ENCODE assay signal across 8 mouse cellular contexts in genomic region chr14:118473831-118474193, GRCm38 (mm10).
DNase-seq lines count a peak whose midpoint lies in the region; ATAC-seq and TF ChIP-seq lines count a peak whose summit lies in the region.

No protein-coding gene starts in this region.

- peak overlapping the region; percentile 49 for H3K4me3 ChIP-seq in heart, postnatal 0 days (ENCODE audit: low read depth, low read length)
- peak overlapping the region; percentile 63 for H3K4me3 ChIP-seq in midbrain, embryonic 16.5 days (ENCODE audit: low read depth, low read length)

- no peaks in the 10 kb centered on the region for H3K36me3 ChIP-seq in heart, postnatal 0 days (replicated peaks; ENCODE audit: control insufficient read depth, insufficient read depth, low read length)
- no peaks in the 10 kb centered on the region for H3K36me3 ChIP-seq in midbrain, embryonic 16.5 days (ENCODE audit: control insufficient read depth, insufficient read depth, low read length)

- no peak for TF ChIP-seq CTCF in heart, postnatal 0 days (IDR thresholded peaks at IDR 0.05; ENCODE audit: low read depth)

- no peak overlapping the region for H3K9ac ChIP-seq in heart, postnatal 0 days (replicated peaks; ENCODE audit: low read depth, low read length)
- peak overlapping the region; percentile 66 for H3K9ac ChIP-seq in midbrain, embryonic 16.5 days (ENCODE audit: low read depth, low read length)

- H3K9me3 ChIP-seq in heart, postnatal 0 days (replicated peaks; ENCODE audit: control insufficient read depth, low read length), result peaks cover 3% of the 10 kb centered on the region; the same call in 1 of the 2 replicates
- no peaks in the 10 kb centered on the region for H3K9me3 ChIP-seq in midbrain, embryonic 16.5 days (replicated peaks; ENCODE audit: control insufficient read depth, low read length, poor library complexity, severe bottlenecking)

- no peak overlapping the region for H3K27ac ChIP-seq in heart, postnatal 0 days (ENCODE audit: low read depth)
- no peak overlapping the region for H3K27ac ChIP-seq in midbrain, embryonic 16.5 days (ENCODE audit: low read length)

- peak; percentile 41 for ATAC-seq in heart, postnatal 0 days (ENCODE audit: insufficient read depth, low read depth)
- ATAC-seq in midbrain, embryonic 16.5 days, result peak; percentile 79

- peak; percentile 43 for DNase-seq in kidney, postnatal 10 days
- DNase-seq in kidney, adult 18-20 months, result no peak
- DNase-seq in embryo, embryonic 11.5 days (ENCODE audit: low read depth, low spot score), result peak; percentile 46
- peak; percentile 25 for DNase-seq in heart, postnatal 0 days (ENCODE audit: low spot score)
- DNase-seq in left cerebral cortex, postnatal 4 days, result peak; percentile 53
- DNase-seq in testis, postnatal 14 days (ENCODE audit: low spot score), result peak; percentile 9
- DNase-seq in urinary bladder, postnatal 36 days (ENCODE audit: low spot score in 2 of 2), result no peak

- TF ChIP-seq EP300 in heart, postnatal 0 days (IDR thresholded peaks at IDR 0.05; ENCODE audit: low read depth), result no peak

- intact Hi-C loops in left cerebral cortex, postnatal 4 days (cut with DNase I), result no loop called here

- H3K27me3 ChIP-seq in heart, postnatal 0 days (ENCODE audit: control insufficient read depth, insufficient read depth, low read length), result peaks cover 25% of the 10 kb centered on the region
- peaks cover 7% of the 10 kb centered on the region; the same call in 1 of the 2 replicates for H3K27me3 ChIP-seq in midbrain, embryonic 16.5 days (ENCODE audit: control insufficient read depth, insufficient read depth, low read depth, low read length)

- H3K4me2 ChIP-seq in heart, postnatal 0 days (ENCODE audit: low read depth, low read length), result peak overlapping the region; percentile 81
- peak overlapping the region; percentile 97 for H3K4me2 ChIP-seq in midbrain, embryonic 16.5 days (ENCODE audit: low read length)

- peaks cover 8% of the 10 kb centered on the region for H3K4me1 ChIP-seq in heart, postnatal 0 days (ENCODE audit: control insufficient read depth, insufficient read depth)
- H3K4me1 ChIP-seq in midbrain, embryonic 16.5 days (ENCODE audit: control insufficient read depth, insufficient read depth, low read length), result peaks cover 15% of the 10 kb centered on the region

- 0% methylated on average over 37 of the region's 37 CpGs for WGBS in heart, postnatal 0 days
- under 1% methylated on average over 37 of the region's 37 CpGs for WGBS in midbrain, embryonic 16.5 days

Comparison
In these comparisons a context has a peak if more than half of its experiments do, and no peak if none do; other contexts are left out.
1. DNase-seq: peak in kidney, postnatal 10 days (single experiment), embryo, embryonic 11.5 days (single experiment), heart, postnatal 0 days (single experiment), left cerebral cortex, postnatal 4 days (single experiment) and testis, postnatal 14 days (single experiment); none in kidney, adult 18-20 months (single experiment) and urinary bladder, postnatal 36 days (0 of 2).